Mouse (Mus musculus): Measurements from ENCODE around the gene Nab2. TPM values are rescaled to one million over a fixed set of nuclear protein-coding genes. Genes with fewer than 3 reads are reported as not detected.

Nab2 gene
- polyA plus RNA-seq, 1 experiment, result 35.9 TPM

GRCm38 (mm10) chr10:127615034-127615374 lies 53.4 kb downstream of the Nab2 start:
- DNase-seq (ENCODE audit: low read depth), result no peak

- DNase-seq (ENCODE audit: low read depth), result no peak
Observed at GRCm38 (mm10) chr10:127614236-127615033, 53.9 kb downstream of the Nab2 start.

- no peak for DNase-seq (ENCODE audit: low read depth)
Observed at GRCm38 (mm10) chr10:127612079-127612775, 56.1 kb downstream of the Nab2 start.

Other genes with a start within 250 kb of the Nab2 start
- gene Stac3, start 166.9 kb downstream of the Nab2 start, polyA plus RNA-seq (2012; rRNA removed), result 1.1 and 2.1 TPM in 2 replicates
- 25.5 and 29.3 TPM in 2 replicates for gene Ndufa4l2, start 153.6 kb downstream of the Nab2 start, polyA plus RNA-seq (2012; rRNA removed)
- gene Shmt2, start 146.1 kb downstream of the Nab2 start, polyA plus RNA-seq (2012; rRNA removed), result 103 and 134 TPM in 2 replicates
- gene Nxph4, start 134.0 kb downstream of the Nab2 start, polyA plus RNA-seq (2012; rRNA removed), result 11.6 and 26.9 TPM in 2 replicates
- 99.2 and 173 TPM in 2 replicates for gene Lrp1, start 47.4 kb downstream of the Nab2 start, polyA plus RNA-seq (2012; rRNA removed)
- gene Stat6, start 25.6 kb downstream of the Nab2 start, polyA plus RNA-seq (2012; rRNA removed), result 73.8 and 92.7 TPM in 2 replicates
- gene Nemp1, start 1.7 kb downstream of the Nab2 start, polyA plus RNA-seq (2012; rRNA removed), result 3.5 and 4.4 TPM in 2 replicates
- 0.15 and 0.22 TPM in 2 replicates for gene Myo1a, start 36.6 kb upstream of the Nab2 start, polyA plus RNA-seq (2012; rRNA removed)
- 1.1 TPM in 2 replicates for gene Tac2, start 55.9 kb upstream of the Nab2 start, polyA plus RNA-seq (2012; rRNA removed)
- gene Zbtb39, start 71.0 kb upstream of the Nab2 start, polyA plus RNA-seq (2012; rRNA removed), result 8.8 and 11.6 TPM in 2 replicates
- 5.0 and 5.1 TPM in 2 replicates for gene Gpr182, start 83.2 kb upstream of the Nab2 start, polyA plus RNA-seq (2012; rRNA removed)
- 0.59 and 0.98 TPM in 2 replicates for gene Rdh1, start 91.2 kb upstream of the Nab2 start, polyA plus RNA-seq (2012; rRNA removed)
- 1.1 and 1.3 TPM in 2 replicates for gene Rdh16f1, start 91.2 kb upstream of the Nab2 start, polyA plus RNA-seq (2012; rRNA removed)
- 0.31 TPM in 1 of 2 replicates, not detected in the other for gene Rdh9, start 107.8 kb upstream of the Nab2 start, polyA plus RNA-seq (2012; rRNA removed)
- 1.6 and 2.2 TPM in 2 replicates for gene Rdh16, start 132.6 kb upstream of the Nab2 start, polyA plus RNA-seq (2012; rRNA removed)
- not detected in 2 replicates for gene Rdh19, start 181.4 kb upstream of the Nab2 start, polyA plus RNA-seq (2012; rRNA removed)
- 0.09 and 0.11 TPM in 2 replicates for gene Rdh16f2, start 197.9 kb upstream of the Nab2 start, polyA plus RNA-seq (2012; rRNA removed)
- 0.36 and 1.4 TPM in 2 replicates for gene Rdh7, start 220.2 kb upstream of the Nab2 start, polyA plus RNA-seq (2012; rRNA removed)
- gene Sdr9c7, start 229.9 kb upstream of the Nab2 start, polyA plus RNA-seq (2012; rRNA removed), result 0.04 and 0.30 TPM in 2 replicates